Mouse (Mus musculus) gastrocnemius, postnatal 14 days (tissue): ENCODE results near the gene Smim12. TPM values are rescaled to one million over a fixed set of nuclear protein-coding genes. Genes with fewer than 3 reads are reported as not detected.

Experiments used
- DNase-seq: peaks from one replicate; pipeline ENCODE4 v3.0.0; 2021; ENCODE audit warnings: mixed read lengths
- intact Hi-C: fragments of 180-260 bp; cut with DNase I; formaldehyde crosslinking; loops from one replicate; pipeline ENCODE4 v1.15.1; 2025; ENCODE audit warnings: low total_unique reads
- total RNA-seq, 2 experiments: library from RNA; stranded (reverse); gene quantifications; 2 replicates each; pipeline ENCODE4 v1.2.3; 2021

Gene Smim12
- total RNA-seq, 2 experiments from 2014 or later: 28.9 to 29.1 TPM

DNA sequence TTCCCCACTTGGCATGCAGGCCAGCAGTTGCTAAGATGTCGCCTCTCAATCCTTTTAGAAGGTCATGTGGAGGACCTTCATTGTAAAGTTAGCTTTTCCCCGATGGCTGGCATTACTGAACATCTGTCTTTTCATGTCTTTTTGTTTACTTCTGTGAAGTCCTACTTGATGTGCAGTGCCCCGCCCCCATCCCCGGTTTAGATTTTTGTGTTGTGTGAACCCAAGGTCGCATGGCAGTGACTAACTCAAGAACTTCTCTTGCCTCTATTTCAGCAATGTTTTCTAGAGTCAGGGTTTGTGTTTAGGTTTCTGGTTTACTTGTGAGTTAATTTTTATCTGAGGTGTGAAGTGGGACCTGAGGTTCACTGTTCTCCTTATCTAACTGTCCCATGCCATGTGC, 49.0 kb downstream of the Smim12 start:
- intact Hi-C loops: no loop called here

More for the DNA sequence above, 49.0 kb downstream of the Smim12 start:
- DNase-seq: no peak

Other genes with a start within 250 kb of the Smim12 start
- gene Sfpq, start 222.5 kb upstream of the Smim12 start, total RNA-seq: 10 to 100 TPM; 66.4 to 70.0 TPM
- gene Zmym1, start 182.6 kb upstream of the Smim12 start, total RNA-seq: 1 to 10 TPM; 3.4 to 4.5 TPM
- 1 to 10 TPM; 3.5 to 3.9 TPM for gene Zmym6, start 166.4 kb upstream of the Smim12 start, total RNA-seq
- 1 to 10 TPM in 1 of 2 experiments, under 1 TPM in 1; 0.94 to 1.1 TPM for gene Tmem35b, start 120.1 kb upstream of the Smim12 start, total RNA-seq
- under 1 TPM; 0.18 to 0.27 TPM for gene Dlgap3, start 74.6 kb upstream of the Smim12 start, total RNA-seq
- gene Gja4, start 70.3 kb downstream of the Smim12 start, total RNA-seq: 10 to 100 TPM; 13.2 to 14.8 TPM
- not detected for gene Gjb3, start 87.1 kb downstream of the Smim12 start, total RNA-seq
- gene Gjb4, start 110.3 kb downstream of the Smim12 start, total RNA-seq: not detected
- gene Gjb5, start 114.4 kb downstream of the Smim12 start, total RNA-seq: under 1 TPM; 0.27 to 0.47 TPM